Comparison of ENCODE assay signal across 8 mouse cellular contexts in the genomic region with DNA sequence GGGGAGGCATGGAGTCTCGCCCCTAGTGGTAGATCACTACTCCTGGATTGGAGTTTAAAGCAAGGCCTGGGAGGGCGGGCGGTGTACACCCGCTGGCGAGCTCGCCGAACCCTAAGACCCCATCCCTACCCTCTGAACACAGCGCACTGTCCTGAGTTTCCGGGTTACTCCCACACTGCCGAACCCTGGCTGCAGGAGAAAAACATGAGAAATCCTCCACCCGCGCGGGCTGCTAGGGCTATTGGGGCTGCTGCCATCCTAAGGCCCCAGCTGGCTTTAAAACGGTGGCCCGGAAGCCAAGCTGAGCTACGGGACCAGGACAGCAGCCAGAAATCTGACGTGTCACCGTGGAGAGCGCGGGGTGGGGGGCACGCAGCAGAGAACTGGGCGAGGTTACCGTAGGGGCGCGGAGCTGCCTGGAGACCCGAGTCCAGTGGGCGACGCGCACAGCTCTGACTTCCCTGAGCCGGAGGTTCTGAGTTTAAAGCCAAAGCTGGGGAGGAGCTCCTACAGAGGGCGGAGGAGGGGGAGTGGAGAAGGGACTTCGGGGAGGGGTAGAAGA. TPM values are rescaled to one million over a fixed set of nuclear protein-coding genes. Genes with fewer than 3 reads are reported as not detected.
DNase-seq lines count a peak whose midpoint lies in the region; ATAC-seq lines count a peak whose summit lies in the region.

A gene (minus strand): TSS at position 546 of the 562 bp plus-strand sequence.

- peak within 1 kb of the TSS; percentile 71 for H3K4me3 ChIP-seq in forebrain, embryonic 10.5 days
- peak within 1 kb of the TSS; percentile 64 for H3K4me3 ChIP-seq in heart, embryonic 12.5 days
- H3K4me3 ChIP-seq in kidney, embryonic 15.5 days (replicated peaks), result peak within 1 kb of the TSS; percentile 65
- peak within 1 kb of the TSS; percentile 64 for H3K4me3 ChIP-seq in limb, embryonic 15.5 days
- peak within 1 kb of the TSS; percentile 59 for H3K4me3 ChIP-seq in midbrain, embryonic 15.5 days

- H3K4me1 ChIP-seq in forebrain, embryonic 10.5 days, result peaks cover 14% of the 10 kb centered on the region
- H3K4me1 ChIP-seq in heart, embryonic 12.5 days (replicated peaks), result peaks cover 5% of the 10 kb centered on the region
- peaks cover 38% of the 10 kb centered on the region for H3K4me1 ChIP-seq in kidney, embryonic 15.5 days
- peaks cover 6% of the 10 kb centered on the region for H3K4me1 ChIP-seq in limb, embryonic 15.5 days
- H3K4me1 ChIP-seq in midbrain, embryonic 15.5 days, result peaks cover 9% of the 10 kb centered on the region

- WGBS in forebrain, embryonic 10.5 days, result under 1% methylated on average over 32 of the region's 32 CpGs
- under 1% methylated on average over 32 of the region's 32 CpGs for WGBS in heart, embryonic 12.5 days
- under 1% methylated on average over 32 of the region's 32 CpGs for WGBS in kidney, embryonic 15.5 days
- under 1% methylated on average over 32 of the region's 32 CpGs for WGBS in limb, embryonic 15.5 days
- WGBS in midbrain, embryonic 15.5 days, result under 1% methylated on average over 32 of the region's 32 CpGs

- H3K27me3 ChIP-seq in forebrain, embryonic 10.5 days (ENCODE audit: poor library complexity, severe bottlenecking), result peaks cover 14% of the 10 kb centered on the region
- H3K27me3 ChIP-seq in heart, embryonic 12.5 days (replicated peaks), result no peaks in the 10 kb centered on the region
- no peaks in the 10 kb centered on the region for H3K27me3 ChIP-seq in kidney, embryonic 15.5 days
- no peaks in the 10 kb centered on the region for H3K27me3 ChIP-seq in limb, embryonic 15.5 days
- H3K27me3 ChIP-seq in midbrain, embryonic 15.5 days (replicated peaks), result no peaks in the 10 kb centered on the region

- ATAC-seq in heart, embryonic 12.5 days (ENCODE audit: insufficient number of reproducible peaks, low FRiP score), result peak; percentile 84
- peak; percentile 87 for ATAC-seq in kidney, embryonic 15.5 days (replicated peaks; ENCODE audit: low FRiP score)
- peak; percentile 86 for ATAC-seq in limb, embryonic 15.5 days (ENCODE audit: insufficient number of reproducible peaks, low FRiP score, low TSS enrichment, low read depth)
- peak; percentile 93 for ATAC-seq in midbrain, embryonic 15.5 days (replicated peaks)

- DNase-seq in B cell, adult 2 months, result peak; percentile 25 to 35
- peak; percentile 89 for DNase-seq in brain, adult 2 months (ENCODE audit: low read depth, low spot score)
- peak; percentile 70 for DNase-seq in forebrain, embryonic 10.5 days (ENCODE audit: extremely low spot score, low spot score)
- peak; percentile 20 to 65 for DNase-seq in spleen, postnatal 4 days (ENCODE audit: low spot score in 2 of 2)

- H3K4me2 ChIP-seq in heart, embryonic 12.5 days, result peak within 1 kb of the TSS; percentile 89
- H3K4me2 ChIP-seq in kidney, embryonic 15.5 days, result peak within 1 kb of the TSS; percentile 92
- H3K4me2 ChIP-seq in limb, embryonic 15.5 days, result peak within 1 kb of the TSS; percentile 84
- H3K4me2 ChIP-seq in midbrain, embryonic 15.5 days, result peak within 1 kb of the TSS; percentile 93

- H3K27ac ChIP-seq in forebrain, embryonic 10.5 days, result peak within 1 kb of the TSS; percentile 87
- peak within 1 kb of the TSS; percentile 5; the same call in 1 of the 2 replicates for H3K27ac ChIP-seq in heart, embryonic 12.5 days (ENCODE audit: poor library complexity, severe bottlenecking)
- peak within 1 kb of the TSS; percentile 93 for H3K27ac ChIP-seq in kidney, embryonic 15.5 days
- peak within 1 kb of the TSS; percentile 87 for H3K27ac ChIP-seq in limb, embryonic 15.5 days
- peak within 1 kb of the TSS; percentile 77 for H3K27ac ChIP-seq in midbrain, embryonic 15.5 days

- H3K36me3 ChIP-seq in forebrain, embryonic 10.5 days (replicated peaks), result no peaks in the 10 kb centered on the region
- H3K36me3 ChIP-seq in heart, embryonic 12.5 days, result no peaks in the 10 kb centered on the region
- H3K36me3 ChIP-seq in kidney, embryonic 15.5 days, result no peaks in the 10 kb centered on the region
- H3K36me3 ChIP-seq in limb, embryonic 15.5 days, result no peaks in the 10 kb centered on the region
- H3K36me3 ChIP-seq in midbrain, embryonic 15.5 days (replicated peaks), result no peaks in the 10 kb centered on the region

- H3K9me3 ChIP-seq in forebrain, embryonic 10.5 days, result no peaks in the 10 kb centered on the region; the same call in 1 of the 2 replicates
- no peaks in the 10 kb centered on the region for H3K9me3 ChIP-seq in heart, embryonic 12.5 days (replicated peaks)
- H3K9me3 ChIP-seq in kidney, embryonic 15.5 days (replicated peaks), result no peaks in the 10 kb centered on the region
- no peaks in the 10 kb centered on the region for H3K9me3 ChIP-seq in limb, embryonic 15.5 days
- no peaks in the 10 kb centered on the region for H3K9me3 ChIP-seq in midbrain, embryonic 15.5 days

- H3K9ac ChIP-seq in heart, embryonic 12.5 days, result peak within 1 kb of the TSS; percentile 68
- H3K9ac ChIP-seq in kidney, embryonic 15.5 days, result peak within 1 kb of the TSS; percentile 71
- peak within 1 kb of the TSS; percentile 77 for H3K9ac ChIP-seq in limb, embryonic 15.5 days
- peak within 1 kb of the TSS; percentile 78 for H3K9ac ChIP-seq in midbrain, embryonic 15.5 days

RNA-seq across cellular contexts. Expression of the gene that starts here (rescaled TPM):
- polyA plus RNA-seq in forebrain, embryonic 10.5 days (2016; fragmentation: Nextera tagmentation; extraction: Ambion mirVana), result 4.3 and 4.7 TPM in 2 replicates
- polyA plus RNA-seq in heart, embryonic 12.5 days (2016; fragmentation: Nextera tagmentation; extraction: Ambion mirVana), result 2.6 and 4.2 TPM in 2 replicates
- 36.7 and 39.9 TPM in 2 replicates for polyA plus RNA-seq in kidney, embryonic 15.5 days (2015; fragmentation: Nextera tagmentation; extraction: Ambion mirVana)
- polyA plus RNA-seq in limb, embryonic 15.5 days (2015; fragmentation: Nextera tagmentation; extraction: Ambion mirVana), result 8.3 and 9.9 TPM in 2 replicates
- polyA plus RNA-seq in midbrain, embryonic 15.5 days (2015; fragmentation: Nextera tagmentation; extraction: Ambion mirVana), result 4.2 and 4.7 TPM in 2 replicates

Comparison
In these comparisons a context has a peak if more than half of its experiments do, and no peak if none do; other contexts are left out.
1. Peak in every context shown above with its lines: DNase-seq, ATAC-seq, H3K4me3 ChIP-seq and H3K27ac ChIP-seq.
2. DNase-seq: peak in every context shown above with its lines; median percentile 89 in brain, adult 2 months; 70 in forebrain, embryonic 10.5 days; 42 in spleen, postnatal 4 days; 30 in B cell, adult 2 months.
3. H3K27ac ChIP-seq: peak in every context shown above with its lines; median percentile 93 in kidney, embryonic 15.5 days; 87 in forebrain, embryonic 10.5 days; 87 in limb, embryonic 15.5 days; 77 in midbrain, embryonic 15.5 days; 5 in heart, embryonic 12.5 days.